Mouse (Mus musculus): ENCODE results near the gene Gm45021. TPM values are rescaled to one million over a fixed set of nuclear protein-coding genes. Genes with fewer than 3 reads are reported as not detected.
"Not testable (repeated sequence)": the region's sequence is repeated elsewhere in the genome, so short reads cannot be mapped to it uniquely, and the experiment has no call there.

Gm45021 gene
- polyA plus RNA-seq, 1 experiment from 2014 or later: not detected

DNA sequence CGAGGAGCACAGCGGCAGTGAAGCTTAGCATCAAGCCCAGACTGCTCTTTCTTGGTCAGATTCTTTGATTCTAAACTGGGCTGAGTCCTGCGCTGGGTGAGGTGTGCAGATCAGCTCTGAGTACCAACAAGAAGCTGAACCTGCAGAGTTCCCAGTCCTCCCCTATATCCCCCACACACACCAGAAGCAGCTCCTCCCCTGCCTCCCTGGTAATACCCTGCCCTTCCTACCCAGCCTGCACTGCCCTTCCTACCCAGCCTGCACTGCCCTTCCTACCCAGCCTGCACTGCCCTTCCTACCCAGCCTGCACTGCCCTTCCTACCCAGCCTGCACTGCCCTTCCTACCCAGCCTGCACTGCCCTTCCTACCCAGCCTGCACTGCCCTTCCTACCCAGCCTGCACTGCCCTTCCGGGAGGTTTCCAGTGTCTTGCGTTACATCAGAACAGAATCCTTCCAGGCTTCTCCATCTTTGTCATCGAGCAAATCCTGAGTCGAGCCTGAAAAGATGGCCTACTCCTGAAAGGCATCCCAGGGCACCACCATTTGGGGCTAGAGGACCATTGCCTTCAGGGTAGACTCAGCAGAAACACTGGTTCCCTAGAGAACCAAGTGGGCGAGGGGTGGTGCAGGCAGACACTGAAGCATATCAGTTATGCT lies 32.9 kb downstream of the Gm45021 start:
- H3K9ac ChIP-seq; H3K4me3 ChIP-seq (replicated peaks); H3K4me1 ChIP-seq (replicated peaks); H3K27ac ChIP-seq (replicated peaks); H3K9me3 ChIP-seq (replicated peaks); H3K4me2 ChIP-seq; ATAC-seq (ENCODE audit: insufficient read depth): not testable (repeated sequence)
- H3K36me3 ChIP-seq (replicated peaks): peaks cover 16% of the 10 kb centered on the region
- WGBS (ENCODE audit: insufficient replicate concordance): 70% methylated on average over 8 of the region's 8 CpGs
- H3K27me3 ChIP-seq: peaks cover 21% of the 10 kb centered on the region

DNA sequence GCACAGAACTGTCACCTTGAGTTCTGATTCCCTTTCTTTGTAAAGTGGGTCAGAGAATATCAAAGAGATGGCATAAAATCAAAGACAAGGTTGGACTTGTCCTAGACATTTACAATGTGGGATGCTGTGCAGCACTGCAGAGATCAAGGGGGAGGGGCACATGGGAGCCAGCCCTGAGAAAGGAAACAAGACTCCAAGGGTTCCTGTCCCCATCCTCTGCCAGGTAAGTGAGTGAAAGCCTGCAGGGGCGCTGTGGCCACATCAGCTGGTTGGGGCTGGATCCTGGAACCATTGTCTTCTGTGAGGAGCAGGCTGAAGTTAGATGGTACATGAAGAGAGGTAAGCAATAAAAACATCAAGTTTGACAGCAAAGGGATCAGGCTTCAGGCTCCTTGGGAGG lies 34.0 kb downstream of the Gm45021 start:
- Histone ChIP-seq H3K4me1 (replicated peaks) (peaks cover 8% of the 10 kb centered on the region; the same call in 1 of the 2 replicates), H3K9me3 (replicated peaks) (no peaks in the 10 kb centered on the region), H3K4me3 (replicated peaks) (no peak overlapping the region), H3K9ac (no peak overlapping the region), H3K4me2 (no peak overlapping the region), H3K36me3 (replicated peaks) (peaks cover 16% of the 10 kb centered on the region), H3K27ac (replicated peaks) (no peak overlapping the region), H3K27me3 (peaks cover 32% of the 10 kb centered on the region)
- ATAC-seq (ENCODE audit: insufficient read depth): no peak
- 58% methylated on average over 1 of the region's 1 CpGs for WGBS (ENCODE audit: insufficient replicate concordance)

DNA sequence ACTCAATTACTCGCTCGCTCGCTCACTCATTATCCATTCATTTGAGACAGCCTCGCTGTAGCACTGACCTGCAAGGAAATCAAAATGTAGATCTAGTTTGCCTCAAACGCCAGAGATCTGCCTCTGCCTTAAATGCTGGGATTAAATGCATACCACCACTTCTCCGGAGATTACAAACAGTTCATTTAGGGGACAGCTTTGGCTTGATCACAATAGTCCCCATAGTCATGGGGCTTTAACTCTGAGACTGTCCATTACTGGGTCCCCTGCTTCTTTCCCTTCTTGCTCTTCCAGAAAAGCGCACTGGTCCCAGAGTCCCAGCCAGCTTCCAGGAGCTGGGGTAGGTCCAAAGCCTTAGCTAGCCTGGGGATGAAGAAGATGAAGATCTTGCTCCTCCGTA lies 37.1 kb downstream of the Gm45021 start, which contains the start of gene AI854703:
Gene AI854703, plus strand, starts transcription at position 301 of the 400 bp plus-strand sequence.
- Histone ChIP-seq H3K4me2 (peak within 1 kb of the TSS; percentile 69), H3K27ac (replicated peaks) (no peak within 1 kb of the TSS), H3K9me3 (replicated peaks) (no peaks in the 10 kb centered on the region), H3K4me1 (replicated peaks) (peaks cover 19% of the 10 kb centered on the region), H3K4me3 (replicated peaks) (peak within 1 kb of the TSS; percentile 42), H3K27me3 (peaks cover 50% of the 10 kb centered on the region), H3K9ac (no peak within 1 kb of the TSS), H3K36me3 (replicated peaks) (no peaks in the 10 kb centered on the region)
- ATAC-seq (ENCODE audit: insufficient read depth): no peak
- WGBS (ENCODE audit: insufficient replicate concordance): 45% methylated on average over 8 of the region's 8 CpGs

DNA sequence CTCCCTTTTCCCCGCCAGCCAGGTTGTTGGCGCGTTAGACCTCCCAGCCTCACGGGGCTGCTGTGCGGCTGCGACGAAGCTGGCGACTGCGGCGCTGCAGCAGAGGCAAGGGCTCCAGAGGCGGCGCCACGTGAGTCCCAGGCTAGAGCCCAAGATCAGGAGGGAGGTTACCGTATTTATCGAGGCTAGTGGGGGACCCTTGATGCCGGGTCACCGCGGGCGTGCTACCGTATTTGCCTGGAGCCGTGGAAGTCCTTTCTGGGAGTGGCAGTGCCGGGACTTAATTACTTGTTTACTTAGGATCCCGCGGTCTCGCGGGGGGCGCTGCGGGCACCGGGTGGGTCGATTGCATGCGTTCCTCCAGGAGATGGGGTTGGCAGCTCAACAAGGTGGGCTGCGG lies 37.6 kb downstream of the Gm45021 start:
- WGBS (ENCODE audit: insufficient replicate concordance): under 1% methylated on average over 32 of the region's 32 CpGs
- Histone ChIP-seq H3K4me2 (peak overlapping the region; percentile 69), H3K9ac (no peak overlapping the region), H3K27me3 (peaks cover 50% of the 10 kb centered on the region), H3K9me3 (replicated peaks) (no peaks in the 10 kb centered on the region), H3K4me1 (replicated peaks) (peaks cover 19% of the 10 kb centered on the region), H3K4me3 (replicated peaks) (peak overlapping the region; percentile 42), H3K36me3 (replicated peaks) (no peaks in the 10 kb centered on the region), H3K27ac (replicated peaks) (no peak overlapping the region)
- ATAC-seq (ENCODE audit: insufficient read depth): no peak

DNA sequence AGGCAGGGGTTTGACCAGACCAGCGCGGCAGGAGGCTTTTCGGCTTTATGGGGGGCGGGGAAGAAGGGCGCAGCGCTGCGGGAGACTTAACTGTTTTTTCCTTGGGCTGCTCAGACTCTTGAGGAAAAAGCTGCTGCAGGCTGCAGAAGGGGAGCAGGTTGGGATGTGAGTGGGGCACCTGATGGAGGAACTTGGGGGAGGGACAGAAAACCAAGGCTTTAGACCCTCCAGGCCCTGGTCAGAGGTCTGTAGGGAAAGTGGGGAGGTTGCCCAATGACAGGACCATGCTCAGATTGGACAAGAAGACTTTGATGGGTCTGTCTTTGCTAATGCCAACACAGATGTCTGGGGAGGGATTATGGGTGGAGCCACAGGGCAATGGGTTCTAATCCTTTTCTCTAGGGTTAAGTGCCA lies 38.1 kb downstream of the Gm45021 start:
- Histone ChIP-seq H3K4me2 (peak overlapping the region; percentile 69), H3K9ac (no peak overlapping the region), H3K4me1 (replicated peaks) (peaks cover 19% of the 10 kb centered on the region), H3K4me3 (replicated peaks) (peak overlapping the region; percentile 42), H3K27me3 (peaks cover 50% of the 10 kb centered on the region), H3K27ac (replicated peaks) (no peak overlapping the region), H3K36me3 (replicated peaks) (no peaks in the 10 kb centered on the region), H3K9me3 (replicated peaks) (no peaks in the 10 kb centered on the region)
- no peak for ATAC-seq (ENCODE audit: insufficient read depth)
- 17% methylated on average over 7 of the region's 7 CpGs for WGBS (ENCODE audit: insufficient replicate concordance)

DNA sequence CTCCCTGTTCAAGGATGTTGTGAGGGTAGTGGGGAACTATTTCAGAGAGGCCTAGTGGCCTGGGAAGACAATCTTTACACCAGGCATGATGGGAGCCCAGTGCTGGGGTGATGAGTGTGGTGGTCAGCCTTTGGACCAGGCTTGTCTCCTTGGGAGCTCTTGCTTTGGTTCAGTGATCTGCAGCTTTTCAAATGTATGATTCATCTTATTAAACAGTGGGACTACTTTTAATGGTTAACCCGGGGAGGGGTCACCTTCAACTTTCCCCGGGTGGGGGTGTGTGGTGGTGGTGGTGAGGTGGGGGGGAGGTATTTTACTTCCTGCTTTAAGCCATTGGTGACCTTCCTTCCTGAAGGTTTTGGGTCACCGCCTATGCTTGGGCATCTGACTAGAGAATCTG lies 39.0 kb downstream of the Gm45021 start:
- no peak overlapping the region for H3K27ac ChIP-seq (replicated peaks)
- 35% methylated on average over 3 of the region's 3 CpGs for WGBS (ENCODE audit: insufficient replicate concordance)
- peaks cover 50% of the 10 kb centered on the region for H3K27me3 ChIP-seq

DNA sequence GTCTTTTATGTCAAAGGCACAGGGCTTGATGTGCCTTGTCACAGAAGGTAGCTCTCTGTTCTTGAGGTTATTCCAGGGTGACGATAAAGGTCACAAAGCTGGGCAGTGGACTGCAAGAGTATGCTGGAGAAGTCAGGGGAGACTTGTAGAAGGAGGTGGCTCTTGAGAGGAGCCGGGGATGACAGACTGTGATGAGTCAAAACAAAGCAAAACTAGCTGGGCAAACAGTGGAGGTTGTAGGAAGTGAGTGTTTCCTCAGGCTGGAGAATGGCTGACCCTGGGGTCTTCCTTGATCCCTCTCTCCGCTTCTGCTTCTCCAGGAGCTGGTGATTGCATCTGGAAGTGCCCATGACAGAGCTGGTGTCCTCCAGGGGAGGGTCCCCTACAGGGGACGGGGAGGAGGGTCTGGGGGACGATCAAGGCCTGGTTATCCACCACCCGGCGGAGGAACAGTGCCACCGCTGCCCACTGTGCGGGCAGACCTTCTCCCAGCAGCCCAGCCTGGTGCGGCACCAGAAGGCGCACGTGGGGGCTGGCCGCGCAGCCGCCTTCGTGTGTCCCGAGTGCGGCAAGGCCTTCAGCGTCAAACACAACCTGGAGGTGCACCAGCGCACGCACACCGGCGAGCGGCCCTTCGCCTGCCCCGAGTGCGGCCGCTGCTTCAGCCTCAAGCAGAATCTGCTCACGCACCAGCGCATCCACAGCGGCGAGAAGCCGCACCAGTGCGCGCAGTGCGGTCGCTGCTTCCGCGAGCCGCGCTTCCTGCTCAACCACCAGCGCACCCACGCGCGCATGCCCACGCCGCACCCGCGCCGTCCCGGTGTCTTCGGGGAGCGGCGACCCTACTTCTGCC lies 39.6 kb downstream of the Gm45021 start:
- Histone ChIP-seq H3K27me3 (peaks cover 50% of the 10 kb centered on the region), H3K27ac (replicated peaks) (no peak overlapping the region), H3K4me3 (replicated peaks) (peak overlapping the region; percentile 37), H3K9ac (no peak overlapping the region), H3K4me1 (replicated peaks) (peaks cover 19% of the 10 kb centered on the region), H3K9me3 (replicated peaks) (no peaks in the 10 kb centered on the region), H3K4me2 (peak overlapping the region; percentile 66), H3K36me3 (replicated peaks) (no peaks in the 10 kb centered on the region)
- 10% methylated on average over 54 of the region's 54 CpGs for WGBS (ENCODE audit: insufficient replicate concordance)
- ATAC-seq (ENCODE audit: insufficient read depth): no peak

More for the DNA sequence above, 39.0 kb downstream of the Gm45021 start:
- H3K4me3 ChIP-seq (replicated peaks): no peak overlapping the region
- peaks cover 19% of the 10 kb centered on the region for H3K4me1 ChIP-seq (replicated peaks)
- no peak overlapping the region for H3K4me2 ChIP-seq
- no peak for ATAC-seq (ENCODE audit: insufficient read depth)
- H3K36me3 ChIP-seq (replicated peaks): no peaks in the 10 kb centered on the region
- no peaks in the 10 kb centered on the region for H3K9me3 ChIP-seq (replicated peaks)
- H3K9ac ChIP-seq: no peak overlapping the region

DNA sequence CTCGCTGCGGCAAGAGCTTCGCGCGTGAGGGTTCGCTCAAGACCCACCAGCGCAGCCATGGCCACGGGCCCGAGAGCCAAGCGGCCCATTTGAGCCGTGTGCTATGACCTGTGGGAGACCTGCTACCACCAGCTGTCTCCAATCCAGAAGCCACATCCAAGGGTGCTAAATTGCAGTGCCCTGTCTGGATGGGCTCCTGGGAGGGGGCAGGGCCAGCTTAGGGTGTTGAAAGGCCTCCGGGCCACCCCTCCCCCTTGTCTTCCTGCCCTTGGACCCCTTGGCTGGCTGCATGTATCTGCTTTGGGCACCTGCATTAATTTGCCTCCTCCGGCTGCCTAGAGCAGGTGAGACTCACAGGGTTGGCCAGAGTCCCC lies 40.2 kb downstream of the Gm45021 start:
- Histone ChIP-seq H3K27me3 (peaks cover 50% of the 10 kb centered on the region), H3K9ac (no peak overlapping the region)
- ATAC-seq (ENCODE audit: insufficient read depth): no peak

DNA sequence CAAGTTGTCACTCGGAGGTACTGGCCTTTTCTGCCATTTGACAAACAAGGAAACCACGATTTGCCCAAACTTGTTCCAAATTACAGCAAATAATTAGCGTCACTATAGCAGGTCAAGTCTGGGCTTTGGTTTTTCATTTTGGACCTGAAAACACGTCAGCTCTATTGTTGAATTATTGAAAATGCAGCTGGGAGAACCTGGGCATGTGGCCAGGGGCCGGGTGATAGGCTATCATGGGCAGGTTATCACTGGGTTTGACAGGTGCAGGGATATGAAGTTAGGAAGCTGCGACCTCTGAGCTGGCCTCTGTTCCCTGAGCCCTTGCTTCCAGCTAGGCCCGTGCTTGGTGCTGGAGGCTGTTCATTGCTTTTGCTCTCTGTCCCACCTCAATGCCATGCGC lies 41.4 kb downstream of the Gm45021 start:
- WGBS (ENCODE audit: insufficient replicate concordance): 69% methylated on average over 8 of the region's 8 CpGs
- no peaks in the 10 kb centered on the region for H3K36me3 ChIP-seq (replicated peaks)
- no peak overlapping the region for H3K27ac ChIP-seq (replicated peaks)
- peaks cover 19% of the 10 kb centered on the region for H3K4me1 ChIP-seq (replicated peaks)
- ATAC-seq (ENCODE audit: insufficient read depth): no peak
- H3K27me3 ChIP-seq: peaks cover 41% of the 10 kb centered on the region
- H3K4me2 ChIP-seq: no peak overlapping the region
- no peak overlapping the region for H3K9ac ChIP-seq
- no peak overlapping the region for H3K4me3 ChIP-seq (replicated peaks)
- H3K9me3 ChIP-seq (replicated peaks): no peaks in the 10 kb centered on the region

More for the DNA sequence above, 40.2 kb downstream of the Gm45021 start:
- H3K4me3 ChIP-seq (replicated peaks): peak overlapping the region; percentile 37
- peak overlapping the region; percentile 66 for H3K4me2 ChIP-seq
- peaks cover 19% of the 10 kb centered on the region for H3K4me1 ChIP-seq (replicated peaks)
- WGBS (ENCODE audit: insufficient replicate concordance): 11% methylated on average over 13 of the region's 13 CpGs
- H3K36me3 ChIP-seq (replicated peaks): no peaks in the 10 kb centered on the region
- H3K9me3 ChIP-seq (replicated peaks): no peaks in the 10 kb centered on the region
- H3K27ac ChIP-seq (replicated peaks): no peak overlapping the region

DNA sequence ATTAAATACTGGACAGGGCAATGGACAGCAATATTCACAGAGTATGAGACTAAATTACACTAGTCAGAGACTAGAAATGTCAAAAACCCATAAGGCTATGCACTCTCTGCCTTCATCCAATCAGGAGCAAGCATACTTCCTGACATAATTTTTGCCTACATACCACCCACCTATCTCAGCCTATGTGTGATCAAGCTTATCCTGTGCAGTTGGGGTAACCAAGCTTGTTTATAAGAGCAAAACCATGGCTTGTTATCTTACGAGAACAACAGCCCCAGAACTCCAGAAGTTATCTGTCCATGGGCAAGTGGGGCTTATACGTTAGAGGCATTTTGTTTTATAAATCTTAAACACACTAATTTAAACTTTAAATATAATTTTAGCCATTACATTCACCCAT lies 45.7 kb downstream of the Gm45021 start:
- Histone ChIP-seq H3K9ac (no peak overlapping the region), H3K4me2 (no peak overlapping the region), H3K27me3 (0 out of 2 replicates have a peak, but pooled peaks cover 1% of the 10 kb centered on the region), H3K9me3 (replicated peaks) (no peaks in the 10 kb centered on the region), H3K36me3 (replicated peaks) (no peaks in the 10 kb centered on the region), H3K27ac (replicated peaks) (no peak overlapping the region), H3K4me3 (replicated peaks) (no peak overlapping the region), H3K4me1 (replicated peaks) (no peaks in the 10 kb centered on the region)
- ATAC-seq (ENCODE audit: insufficient read depth): peak; percentile 42; the same call in 1 of the 2 replicates
- 19% methylated on average over 2 of the region's 2 CpGs for WGBS (ENCODE audit: insufficient replicate concordance)

DNA sequence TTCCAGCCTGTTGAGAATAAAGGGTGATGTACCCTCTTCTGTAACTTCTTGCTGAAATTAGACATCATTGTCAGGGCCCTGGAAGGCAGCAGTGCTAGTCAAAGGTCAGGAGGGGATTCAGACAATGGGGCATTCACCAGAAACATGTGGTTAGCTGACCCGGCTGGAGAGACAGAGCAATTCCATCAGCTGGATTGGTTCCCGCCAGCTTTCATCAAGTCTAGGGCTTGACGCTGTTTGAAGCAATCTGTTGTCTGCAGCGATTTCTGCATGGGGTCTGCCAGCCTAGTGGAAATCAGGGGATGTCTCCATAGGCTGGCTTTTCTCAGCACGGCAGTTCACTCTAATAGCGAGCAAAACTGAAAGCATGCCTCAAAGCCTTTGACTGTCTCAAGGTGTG lies 47.1 kb downstream of the Gm45021 start:
- Histone ChIP-seq H3K27me3 (no peaks in the 10 kb centered on the region), H3K4me3 (replicated peaks) (no peak overlapping the region), H3K9ac (no peak overlapping the region), H3K4me2 (no peak overlapping the region), H3K36me3 (replicated peaks) (no peaks in the 10 kb centered on the region), H3K4me1 (replicated peaks) (no peaks in the 10 kb centered on the region), H3K9me3 (replicated peaks) (no peaks in the 10 kb centered on the region), H3K27ac (replicated peaks) (no peak overlapping the region)
- WGBS (ENCODE audit: insufficient replicate concordance): 65% methylated on average over 6 of the region's 6 CpGs
- no peak for ATAC-seq (ENCODE audit: insufficient read depth)

Data from liver, embryonic 15.5 days (tissue).